Mouse (Mus musculus) right cerebral cortex, postnatal 14 days (tissue): ENCODE results near the gene Olfr418.
"Not testable (repeated sequence)": the region's sequence is repeated elsewhere in the genome, so short reads cannot be mapped to it uniquely, and the experiment has no call there.

ENCODE experiments used
- DNase-seq: peaks from one replicate; pipeline ENCODE4 v3.0.0; 2022

The Olfr418 gene

DNA sequence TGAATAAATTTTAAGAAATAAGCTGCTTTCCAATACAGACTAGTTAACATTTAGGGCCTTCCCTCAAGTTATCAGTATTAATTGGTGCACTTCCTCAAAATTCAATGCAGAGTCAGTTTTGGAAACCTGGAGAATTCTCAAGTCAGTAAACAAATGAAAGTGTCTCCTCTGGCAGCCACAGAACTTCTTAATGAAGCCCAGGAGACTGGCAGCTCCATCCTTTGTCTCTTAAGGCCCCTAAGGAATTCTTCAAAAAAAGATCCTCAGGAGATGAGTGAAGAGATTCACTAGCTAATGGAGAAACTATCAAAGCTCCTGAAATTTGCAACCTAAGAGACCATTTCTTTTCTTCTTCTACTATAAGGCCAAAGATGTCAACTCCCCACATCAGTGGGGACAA lies at the start of gene Olfr418:
Gene Olfr418, plus strand, starts transcription at position 301 of the 400 bp plus-strand sequence.
- no peak for DNase-seq

DNA sequence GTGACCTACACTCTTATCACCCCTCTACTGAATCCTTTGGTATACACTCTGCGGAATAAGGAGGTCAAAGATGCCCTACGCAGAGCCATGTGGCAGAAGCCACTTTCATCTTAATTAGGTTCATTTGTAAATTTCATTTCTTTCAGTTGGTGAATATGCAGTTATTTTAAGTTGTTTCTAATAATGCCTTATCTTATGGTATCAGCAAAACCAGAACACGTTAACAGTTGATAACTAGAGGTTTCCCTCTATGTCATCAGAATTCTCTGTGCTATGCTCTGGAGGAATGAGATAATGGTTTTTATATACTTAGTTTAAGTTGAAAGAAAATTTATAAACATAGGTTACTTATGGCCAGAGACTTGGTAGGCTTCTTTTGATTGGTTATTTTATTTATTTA lies 49.3 kb upstream of the Olfr418 start:
- DNase-seq = no peak

DNA sequence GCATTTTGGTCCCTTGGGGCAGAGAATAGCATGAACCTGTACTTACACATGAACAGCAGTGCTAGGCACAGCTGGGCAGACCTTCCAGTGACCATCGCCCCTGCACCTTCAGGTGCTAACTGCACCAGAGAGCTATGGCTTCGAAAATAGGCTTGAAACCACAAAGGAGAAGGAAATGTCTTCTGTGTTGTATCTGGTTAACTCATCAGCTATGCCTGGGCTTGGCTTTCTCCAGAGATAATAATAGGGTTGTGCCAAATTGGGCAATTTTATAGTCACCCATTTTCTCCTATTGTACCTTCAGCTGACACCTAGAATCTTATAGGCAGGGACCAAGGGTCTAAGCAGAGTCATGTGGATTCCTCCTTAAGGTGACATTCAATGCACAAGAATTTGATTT lies 38.7 kb upstream of the Olfr418 start, which contains the start of gene Fcer1a:
Gene Fcer1a, minus strand, starts transcription at position 134 of the 400 bp plus-strand sequence.
- DNase-seq = no peak

DNA sequence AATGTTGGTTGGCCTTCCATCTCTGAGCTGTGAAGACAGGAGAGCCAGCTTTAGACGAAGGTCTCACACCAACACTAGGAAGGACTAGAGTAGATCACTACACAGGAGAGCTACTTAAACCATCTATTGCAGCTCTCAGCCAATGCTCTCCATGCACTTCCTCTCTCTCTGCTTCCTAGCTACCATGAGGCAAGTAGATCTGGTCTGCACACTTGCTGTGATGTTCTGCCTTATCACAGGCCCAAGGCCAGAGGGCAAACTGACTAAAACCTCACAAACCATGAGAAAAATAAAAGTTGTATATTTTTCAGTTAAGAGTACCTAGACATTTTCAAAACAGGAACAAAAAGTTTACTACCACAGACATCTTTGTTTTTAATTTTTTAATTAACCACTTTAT lies 28.8 kb upstream of the Olfr418 start:
- not testable (repeated sequence) for DNase-seq

DNA sequence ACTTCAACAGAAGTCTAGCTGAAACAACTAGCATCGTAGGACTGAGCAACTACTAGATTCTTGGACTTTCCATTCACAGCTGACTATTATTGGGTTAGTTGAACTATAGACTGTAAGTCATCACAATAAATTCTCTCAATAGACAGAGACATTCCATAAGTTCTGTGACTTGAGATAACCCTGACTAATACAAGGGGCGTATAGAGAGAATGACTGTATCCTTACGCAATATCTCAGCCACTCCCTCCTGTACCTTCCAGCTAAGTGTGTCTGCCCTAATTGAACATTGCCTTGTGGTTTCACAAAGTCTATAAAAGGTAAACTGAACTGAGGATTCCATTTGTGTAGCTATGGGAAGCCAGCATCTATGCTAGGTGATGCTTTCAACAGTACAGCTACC lies 15.9 kb upstream of the Olfr418 start:
- no peak for DNase-seq

DNA sequence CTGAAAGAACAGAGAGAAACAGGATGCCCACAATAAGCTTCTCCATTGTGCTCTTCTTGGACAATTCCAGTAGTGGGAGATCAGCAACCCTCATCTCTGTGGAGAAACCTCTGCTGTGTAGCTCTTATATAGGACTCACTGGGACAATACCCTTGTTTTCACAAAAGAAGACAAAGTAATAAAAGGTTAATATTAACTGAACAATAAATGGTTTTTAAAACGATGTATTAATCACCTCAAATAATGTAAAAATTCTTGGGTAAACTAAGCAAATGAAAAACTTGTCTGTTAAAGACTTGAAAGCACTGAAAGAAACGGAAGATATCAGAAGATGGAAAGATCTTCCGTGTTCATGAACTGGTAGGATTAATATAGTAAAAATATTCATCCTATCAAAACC lies 11.9 kb downstream of the Olfr418 start, which contains the start of gene Mptx2:
Gene Mptx2, minus strand, starts transcription at position 101 of the 400 bp plus-strand sequence.
- DNase-seq = no peak

DNA sequence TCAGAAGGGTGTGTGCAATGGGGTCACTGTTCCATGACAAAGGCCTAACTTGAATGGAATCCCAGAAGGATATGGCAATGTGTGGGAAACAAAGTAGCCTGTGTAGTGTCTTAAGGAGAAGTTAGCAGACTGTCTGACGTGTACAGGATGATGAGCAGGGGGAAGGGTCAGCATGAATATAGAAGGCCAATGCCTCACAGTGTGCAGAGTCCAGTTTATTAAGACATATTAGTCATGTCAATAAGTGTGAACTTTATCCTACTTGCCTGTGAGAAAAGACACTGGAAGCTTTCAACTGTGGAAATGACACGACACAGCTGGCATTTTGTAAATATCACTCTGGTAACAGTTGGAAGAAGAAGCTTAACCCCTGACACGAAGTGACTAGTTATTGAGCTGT lies 37.0 kb downstream of the Olfr418 start:
- DNase-seq = not testable (repeated sequence)

DNA sequence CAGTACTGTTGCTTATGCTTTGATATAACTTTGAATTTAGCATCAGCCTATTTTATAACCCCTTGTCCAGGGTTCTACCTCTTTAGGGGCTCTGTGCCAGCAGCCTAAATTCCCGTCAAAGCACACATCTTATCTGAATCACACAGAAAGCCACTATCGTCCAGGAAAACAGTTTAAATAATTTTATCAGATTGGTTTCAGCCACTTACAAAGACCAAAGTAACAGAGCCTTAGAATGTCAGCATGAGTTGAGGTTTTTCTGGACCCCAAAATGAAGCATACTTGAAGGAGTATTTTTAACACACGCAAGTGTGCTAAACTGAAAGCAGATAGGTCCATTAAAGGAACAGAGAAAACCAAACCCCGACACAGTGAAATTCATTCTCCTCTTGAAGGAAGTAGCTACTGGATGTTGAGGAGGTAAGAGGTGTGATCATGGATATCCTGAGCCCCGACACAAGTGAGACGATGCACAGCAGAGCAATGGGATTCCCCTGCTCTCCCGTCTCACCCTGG lies 47.8 kb downstream of the Olfr418 start:
- DNase-seq = not testable (repeated sequence)

DNA sequence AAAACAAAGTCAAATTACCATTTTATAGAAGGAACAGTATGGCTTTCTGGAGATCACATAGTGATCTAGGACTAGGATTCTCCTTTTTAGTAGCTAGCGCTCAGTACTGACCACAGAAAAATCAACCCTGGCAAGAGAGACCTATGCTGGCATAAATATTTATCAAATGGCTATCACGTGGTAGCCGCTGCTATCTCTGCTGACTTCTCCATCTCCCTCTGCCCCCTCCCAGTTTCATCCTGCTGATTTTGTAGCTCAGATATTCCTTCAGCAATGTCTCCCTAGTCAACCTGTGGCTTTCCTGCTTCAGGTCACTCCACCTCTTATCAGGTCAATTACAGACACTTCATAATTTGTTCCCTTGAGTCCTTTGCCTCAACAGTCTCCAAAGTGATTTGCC lies 49.9 kb downstream of the Olfr418 start:
- no peak for DNase-seq

DNA sequence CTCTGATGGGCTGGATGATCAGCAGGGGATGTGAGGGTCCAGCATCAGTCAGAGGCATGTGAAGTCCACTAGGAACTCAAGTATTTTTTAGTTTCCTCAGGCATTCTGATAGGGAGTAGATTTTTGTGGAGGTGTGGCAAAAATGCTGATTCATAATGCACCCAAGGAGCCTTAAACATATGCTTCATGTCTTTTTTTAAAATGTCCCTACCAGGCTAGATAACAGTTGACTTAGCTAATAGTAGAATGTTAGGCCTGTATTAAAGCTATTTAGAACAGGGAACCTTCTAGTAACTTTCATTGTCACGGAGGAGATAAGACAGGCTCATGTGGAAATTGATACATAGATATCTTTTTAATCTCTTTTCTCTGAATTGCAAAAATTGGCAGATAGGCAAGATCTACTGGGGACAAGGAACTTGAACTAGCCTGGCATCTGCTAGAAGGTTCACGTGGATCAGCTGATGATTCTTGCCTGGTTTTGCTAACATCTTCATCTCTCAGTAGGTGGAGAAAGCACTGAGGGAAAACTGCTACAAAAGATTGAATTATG lies 52.2 kb downstream of the Olfr418 start:
- DNase-seq = no peak

DNA sequence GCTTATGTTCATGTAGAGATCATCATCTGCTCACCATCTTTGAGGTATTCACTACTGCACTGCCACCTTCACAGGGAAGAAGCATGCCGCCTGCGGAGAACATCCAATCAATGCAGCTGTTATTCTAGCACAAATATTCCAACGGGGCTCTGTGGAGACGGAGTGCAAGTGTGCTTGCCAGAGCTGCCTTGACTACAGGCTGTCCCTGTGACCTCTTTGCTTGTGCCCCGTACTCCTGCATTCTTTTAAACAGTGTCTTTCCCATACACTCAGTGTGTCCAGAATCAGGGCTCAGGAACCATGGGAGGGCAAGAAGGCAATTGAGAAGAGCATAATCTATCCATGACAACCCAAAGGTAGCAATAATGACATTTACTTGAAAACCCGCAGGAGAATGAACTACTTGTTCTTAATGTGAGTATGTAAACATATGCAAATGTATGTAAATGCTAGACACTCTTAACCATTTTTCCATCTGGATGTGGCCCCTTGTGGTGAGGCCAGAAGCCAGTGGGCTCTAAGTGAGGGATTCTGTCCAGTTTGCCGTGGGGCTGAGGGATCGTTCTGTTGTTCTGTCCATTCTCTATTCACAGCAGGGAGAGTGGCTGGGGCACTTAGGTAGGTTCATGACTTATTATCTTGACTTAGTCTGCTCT lies 55.9 kb downstream of the Olfr418 start:
- no peak for DNase-seq

DNA sequence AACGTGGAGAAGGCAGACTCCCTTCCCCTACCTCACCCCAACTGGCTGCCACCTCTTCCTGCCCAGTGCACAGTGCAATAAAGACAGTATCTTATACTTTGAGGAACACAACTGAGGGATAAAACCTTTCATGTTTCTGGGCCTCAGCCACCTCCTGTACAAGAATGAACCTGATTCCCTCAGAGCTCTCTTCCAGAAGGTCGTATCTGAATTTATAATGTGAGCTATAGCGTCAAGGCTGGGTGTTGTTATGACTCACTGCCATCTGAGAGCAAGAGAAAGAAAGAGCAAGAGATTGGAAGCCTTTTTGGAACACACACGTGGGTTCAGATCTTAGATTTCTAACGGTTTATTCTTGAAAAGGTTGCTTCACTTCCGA lies 56.4 kb downstream of the Olfr418 start:
- DNase-seq = no peak
